Mouse (Mus musculus) embryonic facial prominence, embryonic 13.5 days (tissue): Measurements from ENCODE around the gene Gm128. TPM values are rescaled to one million over a fixed set of nuclear protein-coding genes. Genes with fewer than 3 reads are reported as not detected.

Experiments
- ATAC-seq: fragments of 200-750 bp; cut with Nextera tagmentation; 2 replicates; pipeline ENCODE4 v1.8.0; 2017; ENCODE audit warnings: low read depth; ENCODE audit not compliant: insufficient number of reproducible peaks, insufficient read depth, low FRiP score, low TSS enrichment
- H3K27ac ChIP-seq: fragments of 300-500 bp; sonication (generic); 2 replicates; pipeline ENCODE4 v1.5.1; 2015; ENCODE audit warnings: moderate library complexity, mild to moderate bottlenecking, inconsistent platforms
- H3K27me3 ChIP-seq: fragments of 300-500 bp; sonication (generic); 2 replicates; pipeline ENCODE4 v1.6.1; 2015; ENCODE audit warnings: mild to moderate bottlenecking, inconsistent platforms
- H3K36me3 ChIP-seq: fragments of 300-500 bp; sonication (generic); 2 replicates; pipeline ENCODE4 v1.6.1; 2015; ENCODE audit warnings: mild to moderate bottlenecking, inconsistent platforms
- H3K4me1 ChIP-seq: fragments of 300-500 bp; sonication (generic); 2 replicates; pipeline ENCODE4 v1.6.1; 2015; ENCODE audit warnings: inconsistent platforms
- H3K4me2 ChIP-seq: fragments of 300-500 bp; sonication (generic); 2 replicates; pipeline ENCODE4 v1.6.1; 2015; ENCODE audit warnings: moderate library complexity, mild to moderate bottlenecking, inconsistent platforms
- H3K4me3 ChIP-seq: fragments of 300-500 bp; sonication (generic); 2 replicates; pipeline ENCODE4 v1.5.1; 2015; ENCODE audit warnings: mild to moderate bottlenecking, inconsistent platforms
- H3K9ac ChIP-seq: fragments of 300-500 bp; sonication (generic); 2 replicates; pipeline ENCODE4 v1.6.1; 2015; ENCODE audit warnings: mild to moderate bottlenecking, inconsistent platforms
- H3K9me3 ChIP-seq: fragments of 300-500 bp; sonication (generic); 2 replicates; pipeline ENCODE4 v1.6.1; 2016; ENCODE audit warnings: inconsistent platforms
- WGBS: fragments of 180-500 bp; shearing (Covaris S2); methylation state at CpG from one replicate; pipeline ENCODE4 v1.1.7; 2015; ENCODE audit warnings: mixed read lengths; 5-methylcytosine and 5-hydroxymethylcytosine counted together
- polyA plus RNA-seq: library from polyadenylated mRNA; unstranded; fragments of >200 nt; fragmentation: Nextera tagmentation; extraction: Ambion mirVana; gene quantifications from 2 replicates; pipeline ENCODE4 v1.2.1, GENCODE M21; 2015

Gene Gm128
- polyA plus RNA-seq = 0.46 and 0.61 TPM in 2 replicates

DNA sequence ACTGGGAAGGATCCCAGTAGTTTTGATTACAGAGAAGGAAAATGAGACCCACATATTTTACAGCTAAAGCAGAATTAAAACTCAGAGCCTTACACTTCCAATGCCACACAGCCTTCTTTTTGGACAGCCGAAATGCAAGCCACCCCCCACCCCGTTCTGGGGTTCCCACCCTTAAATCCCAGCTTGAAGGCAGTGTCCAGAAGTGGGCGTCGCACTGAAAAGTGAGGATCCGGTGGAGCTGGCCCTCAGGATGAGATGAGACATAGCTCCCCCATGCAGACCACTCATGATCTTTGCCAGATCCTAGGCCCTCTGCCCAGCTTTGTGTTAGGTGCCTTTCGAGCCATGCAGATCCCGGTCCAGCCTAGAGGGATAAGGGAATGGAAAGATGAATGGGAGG lies at the start of gene Gm128:
Gm128 (minus strand) TSS at position 101 of the 400 bp plus-strand sequence.
- H3K4me1 ChIP-seq = 0 out of 2 replicates have a peak, but pooled peaks cover 3% of the 10 kb centered on the region
- ATAC-seq = no peak
- no peak within 1 kb of the TSS for H3K4me3 ChIP-seq
- peaks cover 34% of the 10 kb centered on the region for H3K36me3 ChIP-seq
- 80% methylated on average over 7 of the region's 7 CpGs for WGBS
- no peaks in the 10 kb centered on the region for H3K27me3 ChIP-seq
- peak within 1 kb of the TSS; percentile 32; the same call in 1 of the 2 replicates for H3K9ac ChIP-seq
- H3K27ac ChIP-seq = no peak within 1 kb of the TSS
- H3K4me2 ChIP-seq = peak within 1 kb of the TSS; percentile 12; the same call in 1 of the 2 replicates
- no peaks in the 10 kb centered on the region for H3K9me3 ChIP-seq

DNA sequence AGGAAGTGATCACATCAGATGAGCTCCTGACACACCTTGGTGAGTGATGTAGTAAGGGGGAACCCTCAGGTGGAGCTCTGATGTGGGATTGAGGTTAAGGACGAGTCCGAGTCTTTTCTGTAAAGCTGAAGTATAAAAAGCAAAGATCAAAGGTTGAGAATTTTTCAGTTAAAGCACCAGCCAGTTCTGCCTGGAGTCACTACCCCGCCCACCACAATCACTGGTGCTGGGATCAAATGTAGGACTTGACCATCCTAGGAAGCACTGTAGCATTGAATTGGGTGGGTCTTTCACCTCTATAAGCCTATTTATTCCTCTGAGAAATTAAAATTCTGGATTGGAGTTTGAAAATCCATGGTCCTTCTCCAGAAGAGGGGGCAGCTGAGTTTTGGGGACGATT lies 49.6 kb upstream of the Gm128 start:
- no peak for ATAC-seq
- H3K36me3 ChIP-seq = peaks cover 92% of the 10 kb centered on the region
- no peak overlapping the region for H3K9ac ChIP-seq
- H3K9me3 ChIP-seq = no peaks in the 10 kb centered on the region
- H3K4me2 ChIP-seq = no peak overlapping the region
- no peak overlapping the region for H3K27ac ChIP-seq
- H3K27me3 ChIP-seq = no peaks in the 10 kb centered on the region
- 84% methylated on average over 4 of the region's 4 CpGs for WGBS
- H3K4me3 ChIP-seq = no peak overlapping the region
- H3K4me1 ChIP-seq = 0 out of 2 replicates have a peak, but pooled peaks cover 5% of the 10 kb centered on the region

DNA sequence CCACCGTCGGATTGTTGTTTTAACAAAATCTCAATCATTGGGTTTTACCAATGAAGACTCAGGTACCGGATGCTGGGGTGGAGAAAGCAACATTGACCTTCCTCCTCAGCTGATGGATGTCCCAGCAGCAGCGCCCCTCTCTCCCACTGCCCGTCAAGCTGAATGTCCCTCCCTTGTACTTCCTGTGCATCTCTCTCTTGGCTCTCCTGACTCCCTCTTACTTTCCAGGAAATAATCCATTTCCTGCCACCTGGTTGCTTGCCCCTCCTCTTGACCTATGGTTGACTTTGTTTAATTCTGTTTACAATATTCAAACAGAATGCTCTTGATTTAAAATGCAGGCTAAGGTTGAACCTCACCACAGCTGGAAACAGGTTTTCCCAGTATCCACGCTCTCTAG lies 48.8 kb upstream of the Gm128 start:
- peaks cover 84% of the 10 kb centered on the region for H3K36me3 ChIP-seq

DNA sequence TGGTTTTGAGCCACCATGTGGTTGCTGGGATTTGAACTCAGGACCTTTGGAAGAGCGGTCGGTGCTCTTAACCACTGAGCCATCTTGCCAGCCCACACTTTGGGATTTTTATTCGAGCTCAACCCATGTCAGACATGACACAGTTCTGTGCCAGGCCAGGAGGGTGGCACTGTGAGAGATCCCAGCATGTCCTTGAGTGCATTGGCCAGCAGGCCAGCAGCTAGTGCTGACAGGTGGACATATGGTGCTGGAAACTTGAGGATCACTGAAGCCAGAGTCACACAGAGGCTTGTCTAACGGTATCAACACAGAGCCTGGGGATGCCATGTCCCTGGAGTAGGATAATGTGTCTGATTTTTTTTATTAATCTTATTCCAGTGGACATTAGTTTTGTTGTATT lies 48.0 kb upstream of the Gm128 start:
- peaks cover 77% of the 10 kb centered on the region for H3K36me3 ChIP-seq
- H3K9me3 ChIP-seq = no peaks in the 10 kb centered on the region
- H3K27ac ChIP-seq = no peak overlapping the region
- peaks cover 9% of the 10 kb centered on the region for H3K4me1 ChIP-seq
- no peak overlapping the region for H3K4me3 ChIP-seq
- no peaks in the 10 kb centered on the region for H3K27me3 ChIP-seq
- no peak overlapping the region for H3K4me2 ChIP-seq
- 89% methylated on average over 4 of the region's 4 CpGs for WGBS
- no peak for ATAC-seq
- no peak overlapping the region for H3K9ac ChIP-seq

More for the DNA sequence above, 48.8 kb upstream of the Gm128 start:
- H3K4me1 ChIP-seq = 0 out of 2 replicates have a peak, but pooled peaks cover 3% of the 10 kb centered on the region
- no peak overlapping the region for H3K27ac ChIP-seq
- no peak overlapping the region for H3K4me2 ChIP-seq
- ATAC-seq = no peak
- no peak overlapping the region for H3K9ac ChIP-seq
- no peaks in the 10 kb centered on the region for H3K27me3 ChIP-seq
- no peaks in the 10 kb centered on the region for H3K9me3 ChIP-seq
- WGBS = 72% methylated on average over 6 of the region's 6 CpGs
- H3K4me3 ChIP-seq = no peak overlapping the region

DNA sequence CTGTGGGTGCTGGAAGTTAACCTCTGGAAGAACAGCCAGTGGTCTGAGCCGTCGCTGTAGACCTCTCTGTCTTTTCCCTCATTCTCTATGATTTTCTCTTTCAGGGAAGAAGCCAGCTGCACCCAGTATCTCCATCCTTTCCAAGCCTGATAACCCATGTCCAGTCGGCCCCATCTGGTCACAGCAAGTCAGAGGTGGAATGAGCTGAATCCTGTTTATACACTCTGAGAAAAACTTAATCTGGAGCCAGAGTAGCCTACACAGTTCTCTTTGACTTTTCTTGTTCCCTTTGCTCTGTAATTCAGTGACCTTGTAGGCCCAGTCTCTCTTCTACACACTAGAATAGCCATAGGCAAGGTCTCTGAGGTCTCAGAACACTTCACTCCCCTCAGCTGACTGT lies 46.1 kb upstream of the Gm128 start:
- Histone ChIP-seq H3K9ac (no peak overlapping the region), H3K9me3 (no peaks in the 10 kb centered on the region), H3K36me3 (peaks cover 58% of the 10 kb centered on the region), H3K4me3 (no peak overlapping the region), H3K4me2 (no peak overlapping the region), H3K27ac (no peak overlapping the region), H3K4me1 (peaks cover 17% of the 10 kb centered on the region), H3K27me3 (no peaks in the 10 kb centered on the region)
- 96% methylated on average over 3 of the region's 3 CpGs for WGBS
- no peak for ATAC-seq

DNA sequence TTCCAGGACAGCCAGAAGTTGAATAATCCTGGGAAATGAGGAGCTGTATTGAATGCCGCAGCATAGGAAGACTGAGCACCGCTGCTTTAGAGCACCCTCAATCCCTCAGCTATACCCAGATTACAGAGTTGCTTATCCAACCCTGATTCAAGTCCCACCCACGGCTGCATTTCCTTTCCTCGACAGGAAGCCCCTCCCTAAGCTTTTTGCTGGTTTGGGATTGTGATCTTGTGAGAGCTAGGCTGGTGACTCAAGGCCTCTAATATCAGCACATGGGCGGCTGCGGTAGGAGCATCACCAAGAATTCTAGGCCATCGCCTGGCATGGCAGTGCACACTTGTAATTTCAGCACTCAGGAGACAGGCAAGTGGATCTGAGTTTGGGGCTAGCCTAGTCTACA lies 45.1 kb upstream of the Gm128 start:
- WGBS = 87% methylated on average over 7 of the region's 7 CpGs

DNA sequence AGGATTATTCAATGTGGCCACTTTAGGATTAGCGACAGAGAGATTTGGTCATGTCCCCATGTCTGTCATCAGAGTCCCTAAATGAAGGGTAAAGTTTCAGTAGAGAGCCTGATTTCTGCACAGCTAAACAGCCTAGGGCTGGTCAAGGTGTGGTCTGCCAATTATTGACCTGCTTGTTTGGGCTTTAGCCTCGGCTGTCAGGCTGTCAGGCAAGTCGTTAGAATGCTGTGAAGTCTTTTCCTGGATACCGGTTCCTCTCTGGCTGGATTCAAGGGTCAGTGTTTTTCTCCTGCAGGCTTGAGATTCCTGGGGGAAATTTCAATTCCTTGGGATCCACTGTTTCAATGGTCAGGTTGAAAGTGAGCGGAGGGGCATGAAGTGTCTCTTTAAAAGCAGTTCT lies 44.6 kb upstream of the Gm128 start:
- WGBS = 68% methylated on average over 5 of the region's 5 CpGs
- no peak for ATAC-seq

More for the DNA sequence above, 45.1 kb upstream of the Gm128 start:
- no peak overlapping the region for H3K4me2 ChIP-seq
- no peak overlapping the region for H3K27ac ChIP-seq
- H3K9me3 ChIP-seq = no peaks in the 10 kb centered on the region
- no peak overlapping the region for H3K4me3 ChIP-seq
- H3K36me3 ChIP-seq = peaks cover 48% of the 10 kb centered on the region
- no peaks in the 10 kb centered on the region for H3K27me3 ChIP-seq
- ATAC-seq = no peak
- no peak overlapping the region for H3K9ac ChIP-seq
- peaks cover 21% of the 10 kb centered on the region for H3K4me1 ChIP-seq

DNA sequence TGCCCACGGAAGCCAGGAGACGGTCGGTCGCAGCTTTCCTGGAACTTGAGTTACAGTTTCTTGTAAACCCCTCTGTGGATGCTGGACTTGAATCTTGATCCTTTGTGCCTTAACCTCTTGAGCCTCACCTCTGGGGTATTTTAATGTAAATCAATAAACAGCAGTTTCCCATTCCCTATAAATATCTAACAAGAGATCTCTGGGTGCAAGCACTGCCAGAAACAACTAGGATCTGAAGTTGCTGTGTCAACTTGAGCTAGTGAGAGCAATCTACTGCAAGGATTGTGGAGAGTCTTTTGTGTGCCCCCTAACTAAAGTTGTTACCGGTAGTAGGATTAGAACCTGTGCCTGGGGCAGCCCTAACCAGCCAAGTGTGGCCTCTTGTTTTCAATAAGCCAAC lies 44.0 kb upstream of the Gm128 start:
- H3K9ac ChIP-seq = no peak overlapping the region
- no peak overlapping the region for H3K27ac ChIP-seq
- H3K9me3 ChIP-seq = no peaks in the 10 kb centered on the region
- H3K36me3 ChIP-seq = peaks cover 37% of the 10 kb centered on the region
- no peak overlapping the region for H3K4me2 ChIP-seq
- H3K4me1 ChIP-seq = peaks cover 25% of the 10 kb centered on the region
- WGBS = 88% methylated on average over 5 of the region's 5 CpGs
- ATAC-seq = no peak
- H3K4me3 ChIP-seq = no peak overlapping the region
- H3K27me3 ChIP-seq = no peaks in the 10 kb centered on the region

More for the DNA sequence above, 44.6 kb upstream of the Gm128 start:
- no peak overlapping the region for H3K4me2 ChIP-seq
- no peak overlapping the region for H3K9ac ChIP-seq
- H3K27me3 ChIP-seq = no peaks in the 10 kb centered on the region
- no peak overlapping the region for H3K27ac ChIP-seq
- no peaks in the 10 kb centered on the region for H3K9me3 ChIP-seq
- H3K4me1 ChIP-seq = peaks cover 21% of the 10 kb centered on the region
- H3K4me3 ChIP-seq = no peak overlapping the region
- peaks cover 43% of the 10 kb centered on the region for H3K36me3 ChIP-seq

DNA sequence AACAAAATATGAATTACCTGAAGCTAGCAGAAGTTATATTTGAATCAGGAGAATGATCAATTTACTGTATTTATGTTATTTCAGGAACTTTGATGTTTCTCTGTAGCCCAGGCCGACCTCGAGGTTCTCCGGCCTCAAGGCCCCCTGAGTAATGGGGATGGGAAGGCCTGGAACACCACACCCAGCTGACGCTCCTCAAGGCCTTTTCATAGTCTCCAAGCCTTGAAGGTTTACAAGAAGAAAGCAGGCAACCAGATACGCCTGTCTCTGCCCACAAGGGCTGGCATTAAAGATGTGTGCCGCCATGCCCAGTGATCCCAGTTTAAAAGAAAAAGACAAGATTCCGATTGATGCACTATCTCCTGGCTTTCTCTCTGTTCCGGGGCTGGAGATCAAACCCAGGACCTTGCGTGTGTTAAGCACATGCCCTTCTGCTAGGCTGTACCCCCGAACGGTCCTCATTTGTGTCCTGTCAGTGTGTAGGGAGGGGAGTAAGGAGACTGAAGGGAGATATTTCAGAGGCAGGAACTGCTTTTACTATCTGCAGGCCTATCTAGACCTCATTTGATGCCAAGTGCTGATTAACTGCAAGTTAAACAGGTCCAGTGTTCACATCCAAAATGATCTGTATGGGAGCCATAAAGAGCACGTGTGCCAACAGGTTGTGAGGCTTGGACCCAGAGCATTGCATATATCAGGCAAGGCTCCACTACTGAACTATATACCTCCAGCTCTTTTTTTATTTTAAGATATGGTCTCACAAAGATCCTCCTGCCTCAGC lies 43.3 kb upstream of the Gm128 start:
- Histone ChIP-seq H3K9ac (peak overlapping the region; percentile 87), H3K27me3 (no peaks in the 10 kb centered on the region), H3K4me1 (peaks cover 25% of the 10 kb centered on the region), H3K4me2 (peak overlapping the region; percentile 83), H3K36me3 (peaks cover 30% of the 10 kb centered on the region), H3K27ac (no peak overlapping the region), H3K9me3 (no peaks in the 10 kb centered on the region), H3K4me3 (peak overlapping the region; percentile 77)
- no peak for ATAC-seq
- 83% methylated on average over 12 of the region's 12 CpGs for WGBS

DNA sequence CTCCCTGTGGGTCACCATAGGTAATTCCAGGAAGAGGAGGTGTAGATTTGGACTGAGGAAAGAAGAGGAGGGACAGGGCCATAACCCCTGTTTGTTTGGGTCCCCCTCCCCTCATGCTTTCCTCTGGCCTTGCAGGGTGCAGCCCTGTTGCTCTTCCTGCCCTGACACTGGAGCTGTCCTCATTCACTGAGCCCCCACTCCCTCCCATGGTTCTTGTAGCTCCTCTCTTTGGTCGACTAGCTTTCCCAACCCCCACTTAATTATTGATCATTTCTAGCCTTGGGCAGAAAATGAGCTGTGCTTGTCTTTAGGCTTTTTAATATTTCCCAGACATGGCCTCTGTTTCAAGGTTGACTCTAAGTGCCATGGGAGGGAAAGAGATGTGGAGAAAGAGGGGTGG lies 42.7 kb upstream of the Gm128 start:
- no peaks in the 10 kb centered on the region for H3K27me3 ChIP-seq
- peak overlapping the region; percentile 83 for H3K4me2 ChIP-seq
- no peak for ATAC-seq
- H3K9ac ChIP-seq = peak overlapping the region; percentile 87
- WGBS = 3% methylated on average over 1 of the region's 1 CpGs
- H3K9me3 ChIP-seq = no peaks in the 10 kb centered on the region
- peaks cover 25% of the 10 kb centered on the region for H3K4me1 ChIP-seq
- peaks cover 25% of the 10 kb centered on the region for H3K36me3 ChIP-seq
- peak overlapping the region; percentile 77 for H3K4me3 ChIP-seq
- H3K27ac ChIP-seq = peak overlapping the region; percentile 98; the same call in 1 of the 2 replicates

DNA sequence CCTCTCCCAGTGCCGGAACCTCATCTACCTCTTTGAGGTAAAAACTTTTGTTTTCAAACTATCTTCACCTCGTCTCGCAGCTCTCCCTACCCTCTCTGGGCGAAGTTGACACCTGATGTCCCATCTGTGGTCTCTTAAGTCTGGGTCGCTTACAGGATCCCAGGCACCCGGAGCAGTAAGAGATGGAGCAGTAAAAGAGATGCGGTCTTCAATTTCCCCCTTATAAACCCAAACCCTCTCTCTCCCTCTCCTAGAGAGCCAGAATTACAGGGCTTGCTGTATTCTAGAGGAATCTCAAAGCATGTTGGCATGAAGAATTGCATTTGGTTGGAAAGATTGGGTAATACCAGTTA lies 42.2 kb upstream of the Gm128 start:
- Histone ChIP-seq H3K27me3 (no peaks in the 10 kb centered on the region), H3K9ac (peak overlapping the region; percentile 87), H3K4me1 (peaks cover 25% of the 10 kb centered on the region), H3K27ac (peak overlapping the region; percentile 98), H3K4me2 (peak overlapping the region; percentile 83), H3K4me3 (peak overlapping the region; percentile 77), H3K9me3 (no peaks in the 10 kb centered on the region), H3K36me3 (peaks cover 20% of the 10 kb centered on the region)
- 1% methylated on average over 7 of the region's 7 CpGs for WGBS
- ATAC-seq = no peak
